Mouse (Mus musculus): ENCODE measurements at regions not wholly inside any gene's neighbourhood (a gene's known extent, or its start where the extent isn't known, plus 50 kb on each side); places are given as distances from the start of the nearest gene placed in this dataset.

- TF ChIP-seq ZMIZ1 (IDR thresholded peaks at IDR 0.05; ENCODE audit: low read depth, low read length) (no peak), CTCF (IDR thresholded peaks at IDR 0.05 in 2 of 3, conservative IDR thresholded peaks at IDR 0.05 in 1 of 3; ENCODE audit: control insufficient read depth in 1 of 3, insufficient read depth in 1 of 3, low read depth in 2 of 3, low read length in 3 of 3, poor library complexity in 1 of 3, severe bottlenecking in 1 of 3) (peak in 2 of 3 experiments; percentile 31 to 52; a peak in 4 of 6 replicates), SMC3 (IDR thresholded peaks at IDR 0.05; ENCODE audit: low read depth, low read length) (peak; percentile 36; the same call in 1 of the 2 replicates), TAL1 (IDR thresholded peaks at IDR 0.05; ENCODE audit: low read length) (no peak), UBTF (IDR thresholded peaks at IDR 0.05; ENCODE audit: borderline replicate concordance, insufficient read depth, low read depth, low read length) (no peak), ZNF384 (IDR thresholded peaks at IDR 0.05; ENCODE audit: low read depth, low read length) (no peak), MXI1 (IDR thresholded peaks at IDR 0.05; ENCODE audit: low read depth, low read length) (no peak), GABPA (IDR thresholded peaks at IDR 0.05; ENCODE audit: low read depth, low read length) (no peak), E2F4 (IDR thresholded peaks at IDR 0.05; ENCODE audit: borderline replicate concordance, low read depth, low read length) (no peak), BHLHE40 (IDR thresholded peaks at IDR 0.05; ENCODE audit: borderline replicate concordance, low read depth, low read length) (no peak), HCFC1 (IDR thresholded peaks at IDR 0.05; ENCODE audit: low read depth, low read length) (no peak), MYB (IDR thresholded peaks at IDR 0.05; ENCODE audit: low read depth, low read length) (no peak), ELF1 (IDR thresholded peaks at IDR 0.05; ENCODE audit: low read depth, low read length) (no peak), RAD21 (IDR thresholded peaks at IDR 0.05; ENCODE audit: low read depth, low read length) (peak; percentile 39), CHD2 (IDR thresholded peaks at IDR 0.05; ENCODE audit: low read length) (no peak), MAX (IDR thresholded peaks at IDR 0.05; ENCODE audit: low read length) (no peak), POLR2AphosphoS5 (IDR thresholded peaks at IDR 0.05; ENCODE audit: borderline replicate concordance, low read depth, low read length) (no peak), KAT2A (conservative IDR thresholded peaks at IDR 0.05; ENCODE audit: low read depth, low read length) (no peak), JUND (IDR thresholded peaks at IDR 0.05; ENCODE audit: low read depth, low read length) (no peak), TCF12 (IDR thresholded peaks at IDR 0.05; ENCODE audit: low read depth, low read length) (no peak), ZC3H11A (IDR thresholded peaks at IDR 0.05; ENCODE audit: low read depth, low read length) (0 out of 2 replicates have a peak, but pooled peaks have one; percentile 15), NRF1 (IDR thresholded peaks at IDR 0.05; ENCODE audit: insufficient read depth, low read depth, low read length, poor library complexity, severe bottlenecking) (no peak), ZKSCAN1 (IDR thresholded peaks at IDR 0.05; ENCODE audit: low read depth, low read length) (no peak), GATA1 (IDR thresholded peaks at IDR 0.05; ENCODE audit: low read depth, low read length) (no peak), RCOR1 (IDR thresholded peaks at IDR 0.05; ENCODE audit: low read depth, low read length) (no peak), MYC (IDR thresholded peaks at IDR 0.05; ENCODE audit: low read depth, low read length) (no peak), CHD1 (IDR thresholded peaks at IDR 0.05; ENCODE audit: low read depth, low read length) (no peak), TBP (IDR thresholded peaks at IDR 0.05; ENCODE audit: low read depth, low read length) (no peak), EP300 (IDR thresholded peaks at IDR 0.05; ENCODE audit: low read depth in 1 of 2, low read length in 2 of 2) (no peak), NELFE (IDR thresholded peaks at IDR 0.05; ENCODE audit: low read depth, low read length) (no peak), USF2 (IDR thresholded peaks at IDR 0.05; ENCODE audit: borderline replicate concordance in 1 of 2, insufficient read depth in 1 of 2, low read depth in 1 of 2, low read length in 2 of 2) (no peak), MAFK (IDR thresholded peaks at IDR 0.05; ENCODE audit: borderline replicate concordance, low read depth, low read length) (no peak), POLR2A (IDR thresholded peaks at IDR 0.05; ENCODE audit: control insufficient read depth in 1 of 2, insufficient read depth in 1 of 2, low read depth in 1 of 2, low read length in 2 of 2, poor library complexity in 1 of 2) (no peak)
- no peak overlapping the region for H3K27ac ChIP-seq (ENCODE audit: control insufficient read depth, low read depth, low read length)
- no peak overlapping the region for H3K4me3 ChIP-seq (ENCODE audit: control insufficient read depth in 1 of 2, insufficient read depth in 1 of 2, low read depth in 2 of 2, low read length in 2 of 2)
- DNase-seq (ENCODE audit: low read depth, low spot score) = peak; percentile 23
- H3K79me2 ChIP-seq (ENCODE audit: control insufficient read depth, insufficient read depth, low read length, poor library complexity) = no peaks in the 10 kb centered on the region
- no peak overlapping the region for H3K9ac ChIP-seq (ENCODE audit: control insufficient read depth, low read depth, low read length, poor library complexity, severe bottlenecking)
- no peaks in the 10 kb centered on the region for H3K36me3 ChIP-seq (ENCODE audit: control insufficient read depth in 1 of 2, insufficient read depth in 2 of 2, low read length in 2 of 2)
- no peaks in the 10 kb centered on the region for H3K4me1 ChIP-seq (ENCODE audit: control insufficient read depth in 1 of 2, insufficient read depth in 2 of 2, low read length in 2 of 2)
- H3K9me3 ChIP-seq (replicated peaks; ENCODE audit: insufficient read depth, low read length) = no peaks in the 10 kb centered on the region
- H3K27me3 ChIP-seq (ENCODE audit: control insufficient read depth in 1 of 2, insufficient read depth in 2 of 2, low read length in 2 of 2) = no peaks in the 10 kb centered on the region
Observed at GRCm38 (mm10) chr15:32012044-32012443, 165.0 kb upstream of the Tas2r119 start.
